Mouse (Mus musculus): ENCODE measurements around the gene Morc1.

GRCm38 (mm10) chr16:48574072-48574471 is 143.0 kb downstream of the Morc1 start:
- TF ChIP-seq POLR2A (IDR thresholded peaks at IDR 0.05; ENCODE audit: insufficient read length, low read depth) (no peak), REST (IDR thresholded peaks at IDR 0.05; ENCODE audit: insufficient read depth, insufficient read length) (no peak), TCF12 (IDR thresholded peaks at IDR 0.05; ENCODE audit: insufficient read depth, poor library complexity, severe bottlenecking) (no peak), POLR2AphosphoS2 (IDR thresholded peaks at IDR 0.05; ENCODE audit: insufficient read length, low read depth) (no peak), MAX (IDR thresholded peaks at IDR 0.05; ENCODE audit: low read depth) (no peak), TCF3 (IDR thresholded peaks at IDR 0.05; ENCODE audit: insufficient read length, low read depth) (no peak), MYOD1 (IDR thresholded peaks at IDR 0.05; ENCODE audit: control insufficient read depth in 1 of 3, insufficient read length in 2 of 3, low read depth in 2 of 3) (no peak), USF1 (IDR thresholded peaks at IDR 0.05; ENCODE audit: low read depth) (no peak), CEBPB (IDR thresholded peaks at IDR 0.05; ENCODE audit: insufficient read depth, poor library complexity, severe bottlenecking) (no peak), E2F4 (IDR thresholded peaks at IDR 0.05; ENCODE audit: insufficient read depth) (no peak), SRF (IDR thresholded peaks at IDR 0.05; ENCODE audit: control insufficient read depth, insufficient read length, low read depth) (no peak), MYOG (IDR thresholded peaks at IDR 0.05; ENCODE audit: control insufficient read depth in 1 of 3, insufficient read depth in 1 of 3, insufficient read length in 2 of 3, low read depth in 2 of 3) (no peak)
